Mouse (Mus musculus): Measurements from ENCODE around the gene Arhgap32.

Gene Arhgap32

DNA sequence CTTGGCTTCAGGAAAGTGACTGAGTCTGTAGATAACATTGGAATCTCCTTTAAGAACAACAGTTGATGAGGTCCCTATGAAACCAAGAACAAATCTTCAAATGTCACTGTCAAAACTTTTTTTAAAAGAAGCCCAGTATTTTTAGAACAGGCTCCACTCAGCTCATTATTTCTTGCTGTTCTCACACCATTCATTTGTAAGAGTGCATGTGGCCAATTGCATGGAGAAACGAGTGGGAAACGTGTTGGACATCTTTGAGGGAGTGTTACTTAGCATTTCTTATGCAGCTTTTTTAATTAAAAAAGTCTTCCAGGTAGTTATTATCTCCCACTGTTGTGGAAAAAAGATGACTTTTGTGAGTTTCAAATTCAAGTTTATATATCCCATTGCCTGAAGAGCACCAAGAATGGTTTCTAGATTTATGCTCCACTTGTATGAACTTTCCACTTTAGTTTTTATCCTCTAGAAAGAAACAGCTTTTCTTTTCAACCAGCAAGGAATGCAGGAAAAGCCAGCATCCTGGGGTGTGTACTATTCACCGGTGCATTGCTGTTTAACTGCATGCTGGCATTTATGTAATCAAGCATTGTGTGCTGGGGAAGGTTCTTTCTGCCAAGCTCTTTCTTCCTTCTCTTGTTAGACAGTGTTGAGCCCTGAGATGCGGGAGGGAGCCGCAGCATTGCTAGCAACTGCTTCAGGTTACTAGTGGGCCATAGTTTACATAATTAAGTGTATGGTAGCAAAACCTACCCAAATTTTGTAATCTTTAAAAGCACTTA, 76.5 kb downstream of the Arhgap32 start:
- DNase-seq (ENCODE audit: low read depth, low spot score) = peak; percentile 58

DNA sequence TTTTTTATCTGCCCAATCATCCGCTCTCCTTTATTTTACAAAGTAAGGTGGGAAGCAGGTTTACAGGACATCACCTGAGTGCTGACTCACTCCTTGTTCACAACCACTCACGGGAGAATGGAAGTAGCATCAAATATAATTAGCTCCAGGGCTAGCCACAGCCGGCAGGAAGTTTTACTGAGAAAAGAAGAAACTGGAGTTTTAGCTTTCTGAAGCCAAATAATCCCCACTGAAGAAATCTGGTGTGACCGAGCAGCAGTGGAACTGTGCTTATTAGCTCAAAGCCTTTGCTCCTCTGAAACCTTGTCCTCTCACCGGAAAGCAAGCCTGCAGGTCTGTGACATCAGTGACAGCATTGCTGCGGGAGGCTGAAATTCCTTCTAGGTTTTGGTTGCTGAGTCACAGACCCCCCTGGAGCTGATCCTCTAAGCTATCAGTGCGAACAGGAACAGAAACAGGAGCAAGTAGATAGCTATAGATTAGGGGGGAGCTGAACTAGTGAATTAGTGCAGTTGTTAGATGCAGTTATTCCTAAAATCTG, 88.6 kb downstream of the Arhgap32 start:
- peak; percentile 50 for DNase-seq (ENCODE audit: low read depth, low spot score)

DNA sequence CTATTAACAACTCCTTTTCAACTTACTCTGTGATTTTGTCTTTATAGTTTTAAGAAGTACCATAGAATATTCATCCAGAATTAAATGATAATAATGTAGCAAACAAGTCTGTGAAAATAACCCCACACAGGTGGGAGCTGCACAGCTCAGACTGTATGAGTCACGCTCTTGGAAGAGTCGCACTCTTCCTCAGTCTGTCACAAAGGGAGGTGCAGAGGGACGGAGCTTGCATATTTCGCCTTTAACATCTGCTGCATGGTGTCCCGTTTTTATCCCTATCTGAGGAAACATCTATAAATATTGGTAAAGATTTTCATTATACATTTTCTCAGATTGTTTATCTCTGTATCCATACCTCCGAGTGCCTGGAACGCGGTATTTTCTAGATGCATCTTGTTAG, 91.2 kb downstream of the Arhgap32 start:
- no peak for DNase-seq (ENCODE audit: low read depth, low spot score)

DNA sequence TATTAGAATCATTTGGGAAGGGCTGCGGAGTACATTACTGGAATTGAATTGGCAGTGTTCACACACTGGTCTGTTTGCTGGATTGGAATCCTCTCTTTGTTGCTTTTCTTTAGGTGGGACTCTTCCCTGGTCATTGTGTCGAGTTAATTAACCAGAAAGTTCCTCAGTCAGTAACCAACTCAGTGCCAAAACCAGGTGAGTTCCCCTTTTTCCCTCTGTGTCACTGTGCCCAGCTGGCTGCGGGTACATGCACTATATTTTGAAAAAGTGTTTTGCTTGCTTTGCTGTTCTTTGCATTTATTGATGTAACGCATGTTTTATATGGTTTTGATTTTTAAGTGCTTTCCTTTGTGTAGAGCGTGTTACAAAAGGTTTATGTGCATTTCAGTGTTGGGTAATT, 92.1 kb downstream of the Arhgap32 start:
- no peak for DNase-seq (ENCODE audit: low read depth, low spot score)

DNA sequence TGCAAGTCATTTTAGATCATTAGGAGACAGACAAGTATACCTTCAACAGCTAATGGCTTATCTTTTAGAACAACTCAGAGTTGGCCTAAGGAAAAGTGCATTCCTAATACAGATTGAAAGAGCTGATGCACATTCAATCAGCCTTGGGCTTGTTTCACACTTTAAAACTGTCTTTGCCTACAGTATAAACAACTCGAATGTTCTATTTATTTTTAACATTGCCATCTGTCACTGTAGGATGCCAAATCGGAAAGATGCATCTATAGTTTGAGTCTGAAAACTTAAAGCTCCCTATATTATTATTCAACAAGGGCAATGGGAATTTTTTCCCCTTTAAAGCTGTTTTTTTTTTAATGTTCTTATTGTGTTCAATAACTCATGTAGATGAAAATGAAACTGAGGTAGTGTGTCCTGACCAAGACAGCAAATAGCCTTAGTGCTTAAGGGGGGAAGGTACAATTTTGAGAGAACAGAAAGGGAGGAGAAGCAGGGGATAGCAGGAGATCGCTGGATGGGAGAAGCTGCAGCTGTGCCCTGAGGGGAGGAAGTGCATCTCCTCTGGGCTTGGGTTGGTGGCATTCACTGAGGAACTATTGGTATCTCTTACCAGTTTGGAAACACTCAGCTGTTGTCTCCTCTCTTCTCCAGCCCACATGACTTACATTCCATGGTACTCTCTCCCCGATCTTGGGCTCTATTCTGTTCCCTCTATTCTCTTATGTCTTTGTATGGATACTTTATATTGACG, 101.1 kb downstream of the Arhgap32 start:
- DNase-seq (ENCODE audit: low read depth, low spot score) = no peak

DNA sequence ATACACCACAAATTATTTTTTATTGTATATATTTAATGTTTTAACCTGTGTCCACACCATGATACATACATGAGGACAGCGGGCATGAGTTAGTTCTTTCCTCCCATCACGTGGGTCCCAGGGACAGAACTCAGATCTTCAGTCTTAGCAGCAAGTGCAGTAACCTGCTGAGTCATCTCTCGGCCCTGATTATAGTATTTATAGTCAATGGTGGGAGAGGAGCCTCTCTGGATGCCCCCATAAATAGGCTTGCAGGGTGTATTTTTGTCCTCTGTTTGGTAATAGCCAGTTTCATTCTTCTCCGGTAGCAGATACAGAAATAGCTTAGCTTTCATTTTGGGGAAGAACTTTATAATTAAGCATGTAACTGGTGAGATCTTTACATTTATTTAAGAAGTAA, 103.5 kb downstream of the Arhgap32 start:
- no peak for DNase-seq (ENCODE audit: low read depth, low spot score)

DNA sequence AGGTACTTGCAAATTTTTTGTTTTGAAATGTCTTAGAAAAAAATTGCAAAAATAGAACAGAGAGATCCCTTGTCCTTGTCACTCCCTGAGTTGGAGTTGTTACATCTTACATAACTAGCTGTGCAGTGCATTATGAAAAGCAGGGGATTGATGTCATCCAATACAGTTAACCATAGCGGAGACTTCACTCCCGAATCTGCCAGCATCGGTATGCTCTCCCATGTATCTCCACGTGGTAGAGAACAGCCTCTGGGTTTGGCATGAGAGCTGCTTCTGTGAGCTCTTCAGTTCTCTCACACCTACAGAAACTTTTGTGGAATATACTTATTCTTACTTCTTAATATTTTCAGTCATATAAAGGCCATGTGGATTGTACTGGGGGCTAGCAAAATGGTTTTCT, 106.2 kb downstream of the Arhgap32 start:
- no peak for DNase-seq (ENCODE audit: low read depth, low spot score)

DNA sequence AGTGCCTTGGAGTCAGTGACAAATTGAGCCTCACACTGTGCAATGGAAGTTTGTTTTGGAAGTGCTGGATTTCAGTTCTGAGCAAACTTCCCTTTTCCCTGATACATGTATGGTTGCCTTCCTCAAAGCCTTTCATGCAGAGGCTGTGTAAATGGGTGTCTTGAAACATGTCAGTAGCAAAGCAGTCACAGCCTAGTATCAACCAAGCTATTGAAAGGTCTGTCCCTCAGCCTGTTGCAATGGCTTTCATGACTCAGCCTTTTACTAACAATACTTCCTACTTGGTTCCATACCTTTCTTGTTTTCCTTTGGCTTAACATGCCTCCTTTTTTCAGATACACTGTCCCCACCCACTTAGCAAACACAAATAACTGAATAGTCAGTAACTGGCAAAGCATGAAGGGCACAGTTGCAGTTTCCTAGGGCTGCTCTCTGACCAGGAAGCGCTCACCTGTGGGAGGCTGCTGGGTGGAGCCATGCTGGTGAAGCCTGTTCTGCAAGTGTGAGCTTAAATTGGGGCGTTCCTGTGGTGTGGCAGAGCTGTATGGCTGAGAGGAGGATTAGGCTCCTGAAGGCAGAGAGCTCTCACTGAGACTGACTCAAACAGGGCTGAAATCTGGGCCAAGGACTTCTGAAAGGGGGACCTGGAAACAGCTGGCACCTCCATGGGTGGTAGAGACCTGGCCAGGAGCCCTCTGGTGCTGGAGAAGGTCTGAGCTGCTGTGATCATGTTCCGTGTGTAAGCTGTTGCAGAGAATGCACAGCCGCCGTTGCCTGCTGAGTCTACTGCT, 108.0 kb downstream of the Arhgap32 start:
- peak; percentile 50 for DNase-seq (ENCODE audit: low read depth, low spot score)

DNA sequence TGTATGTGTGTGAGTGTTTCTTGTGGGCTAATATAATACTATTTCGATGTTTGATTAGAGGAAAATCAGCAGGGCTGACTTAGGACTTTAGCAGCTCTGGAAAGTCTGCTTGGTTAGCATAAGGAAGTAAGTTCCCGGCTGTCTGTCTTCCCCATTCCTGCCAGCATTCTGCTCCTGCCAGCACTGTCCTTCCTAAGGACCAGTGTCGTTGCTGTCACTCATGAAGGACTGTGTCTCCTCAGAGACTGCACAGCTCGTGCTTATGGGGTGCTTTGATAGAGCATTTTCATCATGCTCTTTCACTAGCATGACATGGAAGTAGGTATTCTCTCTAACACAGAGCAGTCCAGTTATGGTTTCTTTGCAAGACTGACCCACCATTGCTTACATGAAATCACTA, 109.0 kb downstream of the Arhgap32 start:
- DNase-seq (ENCODE audit: low read depth, low spot score) = no peak

DNA sequence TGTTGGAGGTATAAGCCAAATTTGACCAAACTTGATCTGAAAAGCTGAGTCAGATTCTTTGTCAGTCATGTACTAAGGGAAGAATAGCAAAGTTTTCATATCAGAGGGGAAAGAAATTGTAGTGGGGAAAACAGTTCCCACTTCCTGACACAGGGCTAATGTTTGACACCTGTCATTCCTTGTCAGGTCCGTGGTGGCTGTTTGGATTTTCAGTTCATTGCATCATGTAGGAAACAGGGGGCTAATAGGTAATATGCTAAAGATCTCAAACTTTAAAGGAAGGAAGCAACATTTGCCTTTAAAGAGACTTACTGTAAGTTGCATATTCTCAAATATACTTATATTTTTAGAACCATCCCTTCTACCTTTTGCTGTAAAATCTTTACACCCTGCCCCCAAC, 109.6 kb downstream of the Arhgap32 start:
- no peak for DNase-seq (ENCODE audit: low read depth, low spot score)

DNA sequence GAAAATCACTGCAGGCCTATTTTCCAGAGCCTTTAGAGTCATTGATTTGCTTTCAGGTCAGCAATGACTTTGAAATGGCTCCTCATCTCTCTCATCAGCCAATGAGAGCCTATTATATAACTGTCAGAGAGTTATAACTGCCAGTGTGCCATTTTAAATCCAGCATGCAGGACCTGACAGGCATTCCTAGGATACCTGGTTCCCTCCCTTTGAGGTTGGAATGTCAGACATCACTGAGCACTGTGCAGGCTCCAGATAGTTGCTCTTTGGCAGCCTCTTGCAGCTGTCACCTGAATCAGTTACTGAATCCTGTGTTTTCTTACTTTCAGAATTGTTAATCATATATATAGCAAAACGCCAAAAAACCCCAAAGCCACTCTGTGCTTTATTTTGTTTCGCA, 111.1 kb downstream of the Arhgap32 start:
- peak; percentile 29 for DNase-seq (ENCODE audit: low read depth, low spot score)

DNA sequence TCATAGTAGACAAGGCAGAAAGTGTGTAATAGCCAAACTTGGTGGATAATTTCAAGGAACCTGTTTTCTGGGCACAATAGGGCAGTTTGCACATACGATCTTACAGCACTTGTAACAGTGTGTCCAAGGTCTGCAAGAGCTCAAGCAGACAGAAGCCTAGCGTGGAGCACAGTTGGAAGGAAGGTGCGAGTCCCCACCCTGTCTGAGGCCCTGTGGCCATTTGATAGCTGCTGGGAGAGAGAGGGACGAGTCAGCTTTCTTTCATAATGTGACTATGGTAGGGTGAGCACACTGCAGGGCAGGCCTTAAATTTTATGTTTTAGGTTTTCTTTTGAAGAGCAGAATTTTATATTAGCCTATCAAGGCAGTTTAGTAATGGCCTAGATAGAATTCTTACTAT, 117.7 kb downstream of the Arhgap32 start:
- no peak for DNase-seq (ENCODE audit: low read depth, low spot score)

DNA sequence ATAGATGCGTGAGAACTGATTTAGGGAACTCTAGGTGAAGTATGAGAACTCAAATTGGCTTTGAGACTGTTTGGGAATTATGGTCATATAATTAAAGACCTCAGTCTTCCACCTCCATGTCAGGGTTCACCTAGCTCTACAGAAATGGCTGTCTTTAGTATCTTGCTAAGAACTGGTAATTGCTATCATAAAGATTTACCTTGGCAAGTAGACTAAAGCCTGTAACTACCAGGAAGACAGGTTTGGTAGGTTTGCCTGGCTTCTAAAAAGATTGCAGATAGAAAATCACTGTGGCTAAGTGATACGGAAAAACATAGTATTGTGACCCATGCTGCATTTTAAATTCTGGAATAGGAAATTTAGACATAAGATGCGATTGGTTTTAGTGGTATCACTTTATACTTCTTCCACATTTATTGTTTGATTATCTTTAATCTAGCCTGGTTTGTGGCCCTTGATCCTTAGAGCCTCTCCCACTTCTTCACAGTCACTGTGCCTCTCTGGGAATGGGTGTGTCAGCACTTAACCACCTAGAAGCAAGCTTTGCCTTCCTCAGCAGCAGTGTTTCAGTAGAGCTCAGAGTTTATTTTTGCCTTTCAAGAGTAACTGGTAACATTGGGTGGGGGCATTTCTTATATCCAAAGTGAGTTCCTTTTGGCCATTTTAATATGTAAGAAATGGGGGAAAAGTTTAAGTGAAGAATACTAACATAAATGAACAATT, 119.0 kb downstream of the Arhgap32 start:
- no peak for DNase-seq (ENCODE audit: low read depth, low spot score)

DNA sequence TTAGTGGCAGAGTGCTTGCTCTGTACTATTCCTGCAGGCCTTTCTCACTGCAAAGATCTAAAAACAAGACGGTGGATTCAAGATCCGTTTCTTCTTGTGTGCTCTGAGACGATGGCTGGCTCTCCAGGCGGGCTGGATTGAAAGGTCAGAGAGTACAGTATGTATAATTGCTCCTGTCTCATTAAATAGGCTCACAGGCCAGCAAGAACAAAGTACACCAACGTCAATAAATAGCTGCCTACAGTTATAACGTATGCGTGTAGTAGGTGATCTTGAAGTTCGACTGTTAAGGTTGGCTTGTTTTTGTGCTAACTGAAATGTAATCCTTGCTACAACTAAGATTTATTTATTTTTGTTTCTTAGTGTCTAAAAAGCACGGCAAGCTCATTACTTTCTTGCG, 123.0 kb downstream of the Arhgap32 start:
- no peak for DNase-seq (ENCODE audit: low read depth, low spot score)

DNA sequence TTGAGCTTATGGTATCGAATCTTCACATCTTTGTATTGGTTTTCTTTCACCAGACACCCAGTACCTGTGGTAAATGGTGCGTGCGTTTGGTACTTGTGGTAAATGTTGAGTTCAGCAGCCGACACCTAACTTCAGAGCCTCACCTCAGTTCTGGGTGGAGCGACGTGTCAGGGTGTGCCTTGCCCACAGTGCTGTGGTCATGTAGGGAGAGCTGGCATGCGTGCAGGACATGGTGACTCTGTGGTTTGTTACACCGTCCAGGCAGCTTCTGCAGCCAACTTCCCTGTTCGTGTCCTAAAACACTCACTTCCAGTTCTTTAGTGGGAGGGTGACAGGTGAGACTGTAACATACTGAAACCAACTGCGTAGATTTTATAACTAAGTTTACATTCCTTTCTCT, 123.5 kb downstream of the Arhgap32 start:
- DNase-seq (ENCODE audit: low read depth, low spot score) = no peak

DNA sequence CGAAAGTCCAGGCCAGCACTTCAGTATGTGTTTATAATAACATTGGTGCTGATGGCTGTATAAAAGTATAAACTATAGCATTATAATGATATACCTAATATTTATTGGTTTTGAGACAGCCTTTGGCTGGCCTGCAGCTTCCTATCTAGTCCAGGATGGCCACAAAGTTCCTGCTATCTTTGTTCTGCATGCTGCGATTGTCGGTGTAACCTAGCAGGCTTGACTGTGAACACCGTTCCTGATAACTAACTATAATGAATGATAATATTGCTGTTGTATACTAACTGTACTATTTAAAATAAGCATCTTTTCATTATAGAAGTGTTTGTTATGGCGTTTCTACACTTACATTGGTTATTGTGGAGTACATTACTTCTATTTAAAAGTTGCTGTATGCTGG, 124.5 kb downstream of the Arhgap32 start:
- DNase-seq (ENCODE audit: low read depth, low spot score) = no peak

DNA sequence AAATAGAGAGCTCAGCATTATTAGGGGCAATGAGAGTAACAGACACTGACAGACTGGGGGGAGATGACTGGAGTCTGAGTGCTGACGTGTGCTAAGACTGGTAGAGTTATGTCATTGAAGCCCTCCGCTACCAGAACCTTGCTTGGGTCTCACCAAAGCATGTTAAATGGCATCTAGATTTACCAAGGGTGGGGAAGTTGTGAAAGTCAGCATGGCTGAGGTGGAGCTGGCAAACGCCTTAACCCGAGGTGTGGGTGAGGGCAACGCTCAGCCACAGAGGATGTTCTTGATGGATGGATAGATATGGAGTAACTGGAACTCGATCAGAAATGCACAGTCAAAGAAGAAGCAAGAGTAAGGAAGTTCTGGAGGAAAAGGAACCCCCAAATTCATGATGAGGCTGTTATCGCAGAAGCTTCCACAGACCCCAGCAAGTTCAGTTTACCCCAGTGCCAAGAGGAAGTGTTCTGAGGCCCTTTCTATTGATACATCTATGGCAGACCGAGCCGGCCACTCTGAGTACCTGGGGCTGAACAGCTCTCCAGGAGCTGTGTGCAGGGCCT, 125.8 kb downstream of the Arhgap32 start:
- no peak for DNase-seq (ENCODE audit: low read depth, low spot score)

DNA sequence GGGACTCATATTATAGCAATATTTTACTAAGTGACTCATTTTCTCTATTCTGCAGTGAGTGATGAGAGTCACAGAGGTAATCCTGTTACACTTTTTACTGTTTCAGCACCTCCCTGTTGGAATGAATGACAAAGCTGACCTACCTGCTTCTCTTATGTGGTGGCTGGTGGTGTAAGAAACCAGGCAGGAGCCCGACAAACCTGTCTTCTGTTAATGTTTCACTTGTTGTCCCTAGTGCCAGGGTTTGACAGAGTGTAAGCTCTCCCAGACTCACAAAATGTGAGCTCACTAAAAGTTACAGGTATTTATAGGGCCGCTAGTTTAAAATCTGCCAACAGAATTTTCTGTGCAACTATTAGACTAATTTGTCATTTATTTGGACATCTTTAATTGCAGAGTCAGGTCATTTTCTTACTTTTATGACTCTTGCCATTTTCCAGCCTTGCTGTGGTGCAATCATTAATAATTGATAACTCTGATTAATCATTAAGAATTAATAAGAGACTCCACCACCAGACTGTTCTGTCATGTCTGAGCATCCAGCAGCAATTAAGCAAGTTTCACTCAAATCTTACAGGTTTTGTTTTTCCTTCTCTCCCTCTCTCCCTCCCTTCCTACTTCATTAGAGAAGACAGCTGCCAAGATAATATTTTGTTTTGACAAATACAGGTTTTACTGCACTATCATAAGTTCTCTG, 127.1 kb downstream of the Arhgap32 start:
- DNase-seq (ENCODE audit: low read depth, low spot score) = no peak

DNA sequence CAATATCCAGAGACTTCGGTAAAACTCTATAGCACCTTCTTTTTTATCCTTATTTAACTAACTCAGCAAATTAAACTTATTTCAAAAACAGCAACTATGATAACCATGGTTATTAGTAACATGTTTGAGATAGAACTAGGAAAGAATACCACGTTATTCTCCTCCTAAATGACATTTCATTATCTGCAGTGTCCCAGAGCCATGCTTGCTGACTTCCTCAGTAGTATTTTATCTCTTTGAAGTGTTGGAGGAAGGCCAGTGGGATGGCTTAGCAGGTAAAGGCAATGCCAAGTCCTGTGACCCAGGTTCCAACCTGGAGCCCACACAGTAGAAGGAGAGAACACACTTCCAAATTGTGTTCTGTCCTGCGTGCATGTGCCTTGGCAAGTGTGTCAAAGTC, 129.3 kb downstream of the Arhgap32 start:
- DNase-seq (ENCODE audit: low read depth, low spot score) = no peak

DNA sequence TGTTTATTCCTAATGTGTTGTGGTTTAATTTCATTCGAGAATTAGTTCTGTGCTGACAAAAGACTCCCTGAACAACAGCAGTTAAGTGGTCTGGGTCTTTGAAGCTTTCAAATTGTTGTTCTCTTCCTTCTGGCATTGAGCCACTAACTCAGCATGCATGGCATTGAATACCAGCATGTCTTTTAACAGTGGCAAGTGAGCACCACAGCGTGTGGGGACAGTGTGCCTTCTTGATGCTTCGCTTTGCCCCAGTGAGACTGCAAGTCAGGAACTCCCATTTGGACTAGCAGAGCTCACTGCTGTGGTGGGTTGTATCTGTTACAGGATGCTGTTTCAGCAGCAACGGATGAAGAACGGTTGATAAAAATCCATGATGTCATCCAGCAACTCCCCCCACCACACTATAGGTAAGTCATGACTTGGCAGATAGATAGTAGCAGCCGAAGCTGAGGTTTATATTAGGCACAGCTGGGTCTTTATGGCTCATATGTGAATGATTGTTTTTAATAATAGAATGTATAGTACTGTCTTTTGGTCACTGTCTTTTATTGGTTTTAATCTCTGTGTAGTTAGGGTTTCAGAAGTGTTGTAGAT, 130.3 kb downstream of the Arhgap32 start:
- no peak for DNase-seq (ENCODE audit: low read depth, low spot score)

All from R1 (cell line).